Mouse (Mus musculus) hindbrain, embryonic 11.5 days (tissue): ENCODE results near the gene Ube3b. TPM values are rescaled to one million over a fixed set of nuclear protein-coding genes. Genes with fewer than 3 reads are reported as not detected.
A peak's percentile ranks its signal among the peaks of the same experiment; 100 is the strongest.

Source experiments
- ATAC-seq: fragments of 200-750 bp; cut with Nextera tagmentation; 2 replicates; pipeline ENCODE4 v1.8.0; 2017; ENCODE audit warnings: mild to moderate bottlenecking, moderate TSS enrichment, moderate library complexity; ENCODE audit not compliant: low FRiP score
- DNase-seq: peaks from one replicate; pipeline ENCODE4 v3.0.0-alpha.2; 2015; ENCODE audit warnings: low spot score
- H3K27ac ChIP-seq: fragments of 300-500 bp; sonication (generic); 2 replicates; pipeline ENCODE4 v1.5.1; 2014; ENCODE audit warnings: mild to moderate bottlenecking, low read depth, low read length
- H3K27me3 ChIP-seq: fragments of 300-500 bp; sonication (generic); 2 replicates; pipeline ENCODE4 v1.6.1; 2014; ENCODE audit warnings: mild to moderate bottlenecking, low read length, moderate library complexity, mixed read lengths; ENCODE audit not compliant: control insufficient read depth, insufficient read depth
- H3K36me3 ChIP-seq: fragments of 300-500 bp; sonication (generic); 2 replicates; pipeline ENCODE4 v1.6.1; 2014; ENCODE audit warnings: mild to moderate bottlenecking, low read length, moderate library complexity, mixed read lengths; ENCODE audit not compliant: control insufficient read depth, insufficient read depth
- H3K4me1 ChIP-seq: fragments of 300-500 bp; sonication (generic); replicated peaks from 2 replicates; pipeline ENCODE4 v1.6.1; 2014; ENCODE audit warnings: low read length, mixed read lengths; ENCODE audit not compliant: control insufficient read depth, insufficient read depth
- H3K4me2 ChIP-seq: fragments of 300-500 bp; sonication (generic); replicated peaks from 2 replicates; pipeline ENCODE4 v1.6.1; 2014; ENCODE audit warnings: mild to moderate bottlenecking, low read depth, low read length
- H3K4me3 ChIP-seq: fragments of 300-500 bp; sonication (generic); 2 replicates; pipeline ENCODE4 v1.5.1; 2014; ENCODE audit warnings: low read depth, low read length
- H3K9ac ChIP-seq: fragments of 300-500 bp; sonication (generic); 2 replicates; pipeline ENCODE4 v1.6.1; 2014; ENCODE audit warnings: low read depth, low read length
- H3K9me3 ChIP-seq: fragments of 300-500 bp; sonication (generic); 2 replicates; pipeline ENCODE4 v1.6.1; 2016; ENCODE audit warnings: low read length; ENCODE audit not compliant: control insufficient read depth
- WGBS: fragments of 180-500 bp; shearing (Covaris S2); extraction: QIAGEN DNeasy Blood & Tissue Kit; methylation state at CpG from one replicate; pipeline ENCODE4 v1.1.7; 2014; 5-methylcytosine and 5-hydroxymethylcytosine counted together
- polyA plus RNA-seq: library from polyadenylated mRNA; unstranded; fragments of >200 nt; fragmentation: Nextera tagmentation; extraction: Ambion mirVana; gene quantifications from 2 replicates; pipeline ENCODE4 v1.2.1, GENCODE M21; 2014

Gene Ube3b
- polyA plus RNA-seq, 1 experiment from 2014 or later = 37.3 TPM

- no peak for ATAC-seq
- Histone ChIP-seq H3K4me1 (no peaks in the 10 kb centered on the region; the same call in 1 of the 2 replicates), H3K9me3 (no peaks in the 10 kb centered on the region), H3K36me3 (0 out of 2 replicates have a peak, but pooled peaks cover 2% of the 10 kb centered on the region), H3K27ac (no peak overlapping the region), H3K9ac (no peak overlapping the region), H3K4me3 (no peak overlapping the region), H3K27me3 (no peaks in the 10 kb centered on the region), H3K4me2 (no peak overlapping the region)
- 87% methylated on average over 16 of the region's 16 CpGs for WGBS
- no peak for DNase-seq
These were observed 76.7 kb downstream of the Ube3b start for GRCm38 (mm10) chr5:114456995-114457605.

- no peaks in the 10 kb centered on the region for H3K36me3 ChIP-seq
- H3K9ac ChIP-seq = no peak overlapping the region
- H3K4me1 ChIP-seq = peaks cover 10% of the 10 kb centered on the region
- 8% methylated on average over 6 of the region's 7 CpGs for WGBS
- no peak overlapping the region for H3K27ac ChIP-seq
- no peaks in the 10 kb centered on the region for H3K27me3 ChIP-seq
- no peak overlapping the region for H3K4me2 ChIP-seq
- H3K4me3 ChIP-seq = no peak overlapping the region
- no peaks in the 10 kb centered on the region for H3K9me3 ChIP-seq
- peak; percentile 62 for ATAC-seq
- peak; percentile 90 for DNase-seq
These were observed 80.8 kb downstream of the Ube3b start for GRCm38 (mm10) chr5:114461238-114461637.

DNA sequence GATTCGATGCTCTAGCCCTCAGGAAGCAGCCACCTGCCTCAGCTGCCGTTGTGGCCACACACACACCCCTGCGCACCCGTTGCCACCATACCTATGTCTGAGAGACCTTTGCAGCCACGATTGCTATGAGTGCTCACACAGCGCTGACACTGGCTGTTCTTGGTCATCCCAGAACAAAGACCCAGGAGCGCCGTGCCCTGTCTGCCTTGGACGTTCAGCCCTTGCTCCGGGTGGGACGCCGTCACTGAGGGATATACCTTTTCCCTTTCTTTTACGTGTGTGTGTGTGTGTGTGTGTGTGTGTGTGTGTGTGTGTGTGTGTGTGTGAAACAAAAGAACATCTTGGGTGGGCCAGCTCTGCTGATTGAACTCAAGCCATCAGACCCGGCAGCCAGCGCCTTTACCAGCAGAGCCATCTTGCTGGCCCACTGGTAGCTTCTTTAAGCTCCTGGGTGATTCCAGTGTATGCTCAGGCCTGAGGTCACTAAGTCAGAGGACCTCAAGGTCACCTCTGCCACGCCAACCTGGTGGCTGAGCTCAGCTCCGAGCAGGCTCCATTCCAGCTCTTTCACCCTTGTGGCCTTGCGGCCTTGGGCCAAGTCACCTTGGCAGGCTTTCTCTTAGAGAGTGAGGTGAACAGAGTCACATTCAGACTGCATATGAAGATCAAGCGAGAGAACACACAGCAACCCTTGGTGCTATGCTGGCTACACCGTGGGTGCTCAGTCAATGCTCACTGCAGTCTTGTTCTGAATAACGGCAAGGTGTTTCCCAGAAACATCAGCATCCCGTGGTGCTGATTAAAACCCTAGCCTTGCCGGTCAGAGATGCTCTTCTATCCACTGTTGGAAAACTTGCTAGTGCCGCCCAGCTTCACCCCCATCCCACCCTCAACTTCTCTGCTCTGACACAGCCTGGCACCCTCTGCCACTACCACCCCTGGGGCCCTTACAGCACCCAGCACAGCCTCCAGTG is 81.9 kb downstream of the Ube3b start:
- no peak for ATAC-seq
- WGBS = 83% methylated on average over 24 of the region's 24 CpGs
- peaks cover 13% of the 10 kb centered on the region for H3K4me1 ChIP-seq

DNA sequence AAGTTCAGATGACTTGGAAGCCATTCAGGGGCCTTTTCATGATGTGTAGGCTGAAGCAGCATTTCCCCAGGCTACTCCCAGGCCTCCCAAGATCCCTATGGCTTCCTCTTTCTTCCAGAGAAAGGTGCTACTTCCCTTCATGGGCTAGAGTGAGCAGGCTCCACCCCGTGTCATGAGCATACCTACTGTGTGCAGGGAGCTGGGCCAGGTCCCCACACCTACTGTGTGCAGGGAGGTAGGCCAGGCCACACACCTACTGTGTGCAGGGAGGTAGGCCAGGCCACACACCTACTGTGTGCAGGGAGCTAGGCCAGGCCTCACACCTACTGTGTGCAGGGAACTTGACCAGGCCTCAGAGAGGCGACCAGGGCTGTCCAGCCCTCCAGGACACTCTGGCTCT is 84.2 kb downstream of the Ube3b start:
- Histone ChIP-seq H3K9ac (no peak overlapping the region), H3K9me3 (no peaks in the 10 kb centered on the region), H3K4me1 (peaks cover 21% of the 10 kb centered on the region), H3K4me3 (no peak overlapping the region), H3K27ac (peak overlapping the region; percentile 53), H3K36me3 (no peaks in the 10 kb centered on the region), H3K27me3 (no peaks in the 10 kb centered on the region), H3K4me2 (no peak overlapping the region)
- WGBS = 83% methylated on average over 2 of the region's 2 CpGs
- ATAC-seq (no peak), DNase-seq (no peak)

More for the DNA sequence above, 81.9 kb downstream of the Ube3b start:
- H3K4me3 ChIP-seq = no peak overlapping the region
- H3K27me3 ChIP-seq = no peaks in the 10 kb centered on the region
- DNase-seq = no peak
- H3K9ac ChIP-seq = no peak overlapping the region
- no peaks in the 10 kb centered on the region for H3K36me3 ChIP-seq
- no peak overlapping the region for H3K4me2 ChIP-seq
- H3K27ac ChIP-seq = no peak overlapping the region
- no peaks in the 10 kb centered on the region for H3K9me3 ChIP-seq

- no peak for ATAC-seq
- no peaks in the 10 kb centered on the region for H3K36me3 ChIP-seq
- peak overlapping the region; percentile 87 for H3K27ac ChIP-seq
- no peak overlapping the region for H3K4me2 ChIP-seq
- no peaks in the 10 kb centered on the region for H3K27me3 ChIP-seq
- H3K4me1 ChIP-seq = peaks cover 21% of the 10 kb centered on the region
- H3K4me3 ChIP-seq = no peak overlapping the region
- peak; percentile 45 for DNase-seq
- 50% methylated on average over 7 of the region's 7 CpGs for WGBS
- H3K9me3 ChIP-seq = no peaks in the 10 kb centered on the region
- H3K9ac ChIP-seq = 0 out of 2 replicates have a peak overlapping the region, but pooled peaks have one; percentile 23
These were observed 85.2 kb downstream of the Ube3b start for GRCm38 (mm10) chr5:114465641-114466040.

DNA sequence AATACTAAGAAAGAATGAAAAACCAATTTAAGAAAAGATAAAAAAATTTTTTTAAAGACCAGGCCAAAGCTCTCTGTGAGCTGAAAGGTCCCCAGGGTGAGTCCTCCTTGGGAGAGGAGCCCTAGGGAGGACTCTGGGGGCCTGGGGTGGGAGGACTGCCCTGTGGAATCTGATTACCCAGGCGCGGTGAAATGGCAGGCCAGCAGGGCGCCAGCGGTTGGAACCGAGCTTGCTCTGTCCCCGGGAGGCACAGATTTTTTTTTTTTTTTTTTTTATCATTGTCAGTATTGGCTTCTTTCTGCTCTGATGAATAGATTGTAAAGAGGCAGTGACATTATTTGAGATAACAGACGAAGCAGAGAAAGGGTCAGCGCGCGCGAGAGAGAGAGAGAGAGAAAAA is 86.6 kb downstream of the Ube3b start:
- Histone ChIP-seq H3K27ac (peak overlapping the region; percentile 87), H3K9me3 (no peaks in the 10 kb centered on the region), H3K4me1 (peaks cover 21% of the 10 kb centered on the region), H3K4me2 (peak overlapping the region; percentile 29), H3K4me3 (no peak overlapping the region), H3K27me3 (no peaks in the 10 kb centered on the region), H3K9ac (no peak overlapping the region), H3K36me3 (no peaks in the 10 kb centered on the region)
- peak; percentile 68 for ATAC-seq
- DNase-seq = no peak
- 0% methylated on average over 11 of the region's 11 CpGs for WGBS

DNA sequence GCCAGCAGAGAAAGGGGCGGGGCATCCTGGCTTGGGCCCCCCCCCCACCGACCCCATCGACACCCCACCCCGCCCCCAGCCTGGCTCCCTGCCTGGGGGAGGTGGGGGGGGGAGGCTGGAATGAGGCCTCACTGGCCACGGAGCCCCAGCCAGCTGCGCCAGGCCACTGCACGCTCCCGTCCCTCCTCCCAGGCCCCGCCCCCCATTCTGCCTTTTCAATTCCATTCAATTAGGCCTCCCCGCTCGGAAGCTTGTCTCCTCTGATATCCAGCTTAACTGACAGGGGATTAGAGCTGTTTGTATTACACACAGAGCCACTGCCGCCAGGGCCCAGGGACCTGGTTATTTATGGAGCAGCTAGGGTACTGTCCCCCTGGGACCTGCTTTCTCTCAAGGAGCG is 87.0 kb downstream of the Ube3b start:
- no peaks in the 10 kb centered on the region for H3K36me3 ChIP-seq
- peaks cover 21% of the 10 kb centered on the region for H3K4me1 ChIP-seq
- 0 out of 2 replicates have a peak overlapping the region, but pooled peaks have one; percentile 40 for H3K9ac ChIP-seq
- H3K27ac ChIP-seq = peak overlapping the region; percentile 87
- no peaks in the 10 kb centered on the region for H3K27me3 ChIP-seq
- DNase-seq = peak; percentile 95
- peak overlapping the region; percentile 29 for H3K4me2 ChIP-seq
- 0% methylated on average over 6 of the region's 13 CpGs for WGBS
- ATAC-seq = peak; percentile 89
- H3K9me3 ChIP-seq = no peaks in the 10 kb centered on the region
- H3K4me3 ChIP-seq = peak overlapping the region; percentile 10; the same call in 1 of the 2 replicates

DNA sequence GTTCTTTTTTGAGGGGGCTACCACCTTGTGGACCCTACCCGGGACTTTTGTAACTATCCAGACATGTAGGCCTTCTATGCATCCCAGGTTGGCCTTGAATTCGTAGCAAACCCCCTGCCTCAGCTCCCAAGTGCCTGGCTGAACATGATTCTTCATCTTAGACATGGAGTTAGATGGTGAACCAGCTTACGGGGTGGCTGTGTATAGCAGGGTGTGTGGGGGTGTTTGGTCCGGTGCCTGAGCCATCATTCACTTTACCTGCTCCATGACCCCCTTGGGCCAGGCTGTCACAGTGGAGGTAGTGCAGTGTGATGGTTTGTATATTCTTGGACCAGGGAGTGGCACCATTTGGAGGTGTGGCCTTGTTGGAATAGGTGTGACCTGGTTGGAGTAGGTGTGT is 87.6 kb downstream of the Ube3b start:
- 50% methylated on average over 4 of the region's 4 CpGs for WGBS
- Histone ChIP-seq H3K27me3 (no peaks in the 10 kb centered on the region), H3K4me1 (peaks cover 21% of the 10 kb centered on the region), H3K9me3 (no peaks in the 10 kb centered on the region), H3K4me3 (no peak overlapping the region), H3K4me2 (peak overlapping the region; percentile 29), H3K36me3 (no peaks in the 10 kb centered on the region), H3K27ac (peak overlapping the region; percentile 87), H3K9ac (peak overlapping the region; percentile 40; the same call in 1 of the 2 replicates)
- DNase-seq = no peak
- peak; percentile 20; the same call in 1 of the 2 replicates for ATAC-seq
